Mouse (Mus musculus): ENCODE data around the gene Clcn6. TPM values are rescaled to one million over a fixed set of nuclear protein-coding genes. Genes with fewer than 3 reads are reported as not detected.

Clcn6 gene
- total and polyA plus RNA-seq, 2 experiments from 2014 or later, result 26.5 to 64.9 TPM

DNA sequence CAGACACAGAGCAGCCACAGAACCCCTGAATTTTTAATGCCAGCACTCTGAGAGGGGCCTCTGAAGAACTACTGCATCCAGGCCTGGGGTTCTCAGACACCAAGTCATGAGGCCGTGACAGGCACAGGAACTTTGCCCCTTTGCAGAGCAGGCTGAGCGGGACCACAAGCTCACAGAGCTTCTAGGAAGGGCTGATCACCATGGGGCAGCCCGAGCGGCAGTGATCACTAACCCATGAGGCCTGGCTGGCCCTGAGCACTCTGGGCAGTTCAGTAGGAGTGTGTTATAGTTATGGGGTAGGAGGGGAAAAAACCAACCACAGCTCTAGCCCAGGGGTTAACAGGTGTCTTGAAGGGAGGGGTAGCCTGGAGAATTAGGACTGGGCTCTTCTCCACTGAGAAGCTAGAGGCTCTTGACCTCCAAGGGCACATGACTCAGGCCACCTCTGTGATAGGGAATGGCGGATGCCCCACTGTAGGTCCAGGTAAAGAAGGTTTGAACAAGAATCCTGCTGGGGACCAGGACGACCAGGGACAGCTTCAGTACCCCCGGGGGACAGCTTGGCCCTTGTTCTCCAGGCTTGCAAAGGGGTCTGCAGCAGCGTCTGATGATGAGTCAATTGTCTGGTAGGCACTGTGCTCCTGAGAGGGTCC lies 41.4 kb upstream of the Clcn6 start:
- no peaks in the 10 kb centered on the region for H3K9me3 ChIP-seq (ENCODE audit: low read length)
- TF ChIP-seq CTCF (IDR thresholded peaks at IDR 0.05), result no peak

GRCm38 (mm10) chr4:148079212-148079611 lies 40.6 kb upstream of the Clcn6 start:
- no peaks in the 10 kb centered on the region for H3K36me3 ChIP-seq (ENCODE audit: insufficient read depth, low read length)
- no peak overlapping the region for H3K4me2 ChIP-seq (ENCODE audit: low read depth, low read length, poor library complexity, severe bottlenecking)
- 68% methylated on average over 6 of the region's 6 CpGs for WGBS
- no peak for DNase-seq (ENCODE audit: low spot score)
- H3K4me3 ChIP-seq (ENCODE audit: low read depth, low read length), result no peak overlapping the region
- H3K9me3 ChIP-seq (ENCODE audit: low read length), result no peaks in the 10 kb centered on the region
- ATAC-seq (ENCODE audit: low FRiP score), result no peak
- H3K27me3 ChIP-seq (ENCODE audit: insufficient read depth, low read length), result no peaks in the 10 kb centered on the region
- H3K27ac ChIP-seq (ENCODE audit: low read depth, low read length), result no peak overlapping the region
- H3K9ac ChIP-seq (replicated peaks; ENCODE audit: low read length, poor library complexity, severe bottlenecking), result no peak overlapping the region
- no peaks in the 10 kb centered on the region for H3K4me1 ChIP-seq (ENCODE audit: insufficient read depth, low read length)
- TF ChIP-seq CTCF (IDR thresholded peaks at IDR 0.05), result peak; percentile 60

More for the DNA sequence above, 41.4 kb upstream of the Clcn6 start:
- Histone ChIP-seq H3K4me1 (ENCODE audit: insufficient read depth, low read length) (no peaks in the 10 kb centered on the region), H3K27me3 (ENCODE audit: insufficient read depth, low read length) (no peaks in the 10 kb centered on the region), H3K4me2 (ENCODE audit: low read depth, low read length, poor library complexity, severe bottlenecking) (no peak overlapping the region), H3K9ac (replicated peaks; ENCODE audit: low read length, poor library complexity, severe bottlenecking) (no peak overlapping the region), H3K27ac (ENCODE audit: low read depth, low read length) (no peak overlapping the region), H3K36me3 (ENCODE audit: insufficient read depth, low read length) (no peaks in the 10 kb centered on the region), H3K4me3 (ENCODE audit: low read depth, low read length) (no peak overlapping the region)
- DNase-seq (ENCODE audit: low spot score) (no peak), ATAC-seq (ENCODE audit: low FRiP score) (no peak)
- 88% methylated on average over 8 of the region's 8 CpGs for WGBS

GRCm38 (mm10) chr4:148075881-148076280 lies 37.3 kb upstream of the Clcn6 start:
- H3K27ac ChIP-seq (ENCODE audit: low read depth, low read length), result no peak overlapping the region
- ATAC-seq (ENCODE audit: low FRiP score) (no peak), DNase-seq (ENCODE audit: low spot score) (no peak)
- H3K4me3 ChIP-seq (ENCODE audit: low read depth, low read length), result no peak overlapping the region
- 92% methylated on average over 6 of the region's 6 CpGs for WGBS
- TF ChIP-seq CTCF (IDR thresholded peaks at IDR 0.05), result no peak
- H3K9ac ChIP-seq (replicated peaks; ENCODE audit: low read length, poor library complexity, severe bottlenecking), result no peak overlapping the region
- no peaks in the 10 kb centered on the region for H3K27me3 ChIP-seq (ENCODE audit: insufficient read depth, low read length)
- H3K4me2 ChIP-seq (ENCODE audit: low read depth, low read length, poor library complexity, severe bottlenecking), result no peak overlapping the region
- no peaks in the 10 kb centered on the region for H3K36me3 ChIP-seq (ENCODE audit: insufficient read depth, low read length)
- no peaks in the 10 kb centered on the region for H3K9me3 ChIP-seq (ENCODE audit: low read length)
- no peaks in the 10 kb centered on the region for H3K4me1 ChIP-seq (ENCODE audit: insufficient read depth, low read length)

GRCm38 (mm10) chr4:148075259-148075658 lies 36.6 kb upstream of the Clcn6 start:
- 44% methylated on average over 21 of the region's 21 CpGs for WGBS
- H3K27me3 ChIP-seq (ENCODE audit: insufficient read depth, low read length), result no peaks in the 10 kb centered on the region
- no peaks in the 10 kb centered on the region for H3K4me1 ChIP-seq (ENCODE audit: insufficient read depth, low read length)
- no peak overlapping the region for H3K9ac ChIP-seq (replicated peaks; ENCODE audit: low read length, poor library complexity, severe bottlenecking)
- no peak for TF ChIP-seq CTCF (IDR thresholded peaks at IDR 0.05)
- DNase-seq (ENCODE audit: low spot score) (peak; percentile 76), ATAC-seq (ENCODE audit: low FRiP score) (no peak)
- H3K36me3 ChIP-seq (ENCODE audit: insufficient read depth, low read length), result no peaks in the 10 kb centered on the region
- H3K4me2 ChIP-seq (ENCODE audit: low read depth, low read length, poor library complexity, severe bottlenecking), result peak overlapping the region; percentile 46
- H3K27ac ChIP-seq (ENCODE audit: low read depth, low read length), result no peak overlapping the region
- peak overlapping the region; percentile 23; the same call in 1 of the 2 replicates for H3K4me3 ChIP-seq (ENCODE audit: low read depth, low read length)
- H3K9me3 ChIP-seq (ENCODE audit: low read length), result no peaks in the 10 kb centered on the region

DNA sequence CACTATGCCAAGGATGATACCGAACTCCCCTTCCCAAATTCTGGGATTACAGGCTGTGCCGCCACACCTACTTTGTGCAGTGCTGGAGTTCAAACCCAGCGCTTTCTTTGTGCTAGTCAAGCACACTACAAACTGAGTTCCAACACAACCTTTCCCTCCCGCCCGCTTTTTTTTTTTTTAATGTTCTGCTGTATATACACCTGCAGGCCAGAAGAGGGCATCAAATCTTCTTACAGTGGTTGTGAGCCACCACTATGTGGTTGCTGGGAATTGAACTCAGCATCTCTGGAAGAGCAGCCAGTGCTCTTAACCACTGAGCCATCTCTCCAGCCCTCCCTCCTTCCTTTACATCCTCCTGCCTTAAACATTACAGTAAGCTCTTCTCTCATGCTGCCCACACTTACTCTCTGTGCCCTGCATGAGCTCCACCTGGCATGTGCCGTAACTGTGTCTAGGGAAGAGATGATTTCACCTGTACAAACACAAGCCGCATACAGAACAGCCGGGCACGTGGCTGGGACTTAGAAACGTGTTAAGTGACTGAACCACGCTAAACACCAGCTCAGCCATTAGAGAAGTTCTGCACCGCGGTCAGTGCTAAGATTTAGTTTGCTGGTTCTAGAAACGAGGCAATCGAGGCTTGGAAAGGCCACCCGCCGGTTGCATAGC lies 36.0 kb upstream of the Clcn6 start:
- Histone ChIP-seq H3K9me3 (ENCODE audit: low read length) (no peaks in the 10 kb centered on the region), H3K4me3 (ENCODE audit: low read depth, low read length) (peak overlapping the region; percentile 23; the same call in 1 of the 2 replicates), H3K27ac (ENCODE audit: low read depth, low read length) (no peak overlapping the region), H3K9ac (replicated peaks; ENCODE audit: low read length, poor library complexity, severe bottlenecking) (no peak overlapping the region), H3K27me3 (ENCODE audit: insufficient read depth, low read length) (no peaks in the 10 kb centered on the region), H3K4me1 (ENCODE audit: insufficient read depth, low read length) (no peaks in the 10 kb centered on the region), H3K36me3 (ENCODE audit: insufficient read depth, low read length) (no peaks in the 10 kb centered on the region), H3K4me2 (ENCODE audit: low read depth, low read length, poor library complexity, severe bottlenecking) (peak overlapping the region; percentile 46)
- WGBS, result 45% methylated on average over 17 of the region's 17 CpGs
- ATAC-seq (ENCODE audit: low FRiP score), result no peak
- peak; percentile 28 for DNase-seq (ENCODE audit: low spot score)
- peak; percentile 68 for TF ChIP-seq CTCF (IDR thresholded peaks at IDR 0.05)

DNA sequence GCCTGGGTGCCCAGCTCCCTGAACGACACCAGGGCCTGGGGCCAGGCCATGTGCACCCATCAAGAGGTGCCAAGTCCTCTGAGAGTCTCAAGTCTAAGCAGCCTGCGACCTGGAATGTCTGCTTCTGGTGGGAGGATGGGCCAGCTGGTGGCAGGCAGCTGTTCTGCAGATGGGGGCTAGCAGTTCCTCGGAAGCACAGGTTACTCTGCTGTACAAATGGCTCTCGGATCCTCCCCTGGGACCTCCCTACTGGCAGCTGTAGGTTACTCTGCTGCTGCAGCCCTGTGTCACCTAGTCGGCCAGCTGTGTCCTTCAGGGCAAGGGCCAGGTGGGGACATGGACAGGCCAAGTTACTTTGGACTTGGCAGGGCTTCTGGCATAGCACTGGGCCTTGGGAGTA lies 32.9 kb upstream of the Clcn6 start:
- Histone ChIP-seq H3K36me3 (ENCODE audit: insufficient read depth, low read length) (no peaks in the 10 kb centered on the region), H3K4me3 (ENCODE audit: low read depth, low read length) (no peak overlapping the region), H3K27me3 (ENCODE audit: insufficient read depth, low read length) (no peaks in the 10 kb centered on the region), H3K4me1 (ENCODE audit: insufficient read depth, low read length) (no peaks in the 10 kb centered on the region), H3K9me3 (ENCODE audit: low read length) (no peaks in the 10 kb centered on the region), H3K4me2 (ENCODE audit: low read depth, low read length, poor library complexity, severe bottlenecking) (no peak overlapping the region), H3K9ac (replicated peaks; ENCODE audit: low read length, poor library complexity, severe bottlenecking) (no peak overlapping the region), H3K27ac (ENCODE audit: low read depth, low read length) (no peak overlapping the region)
- 66% methylated on average over 5 of the region's 5 CpGs for WGBS
- no peak for TF ChIP-seq CTCF (IDR thresholded peaks at IDR 0.05)
- no peak for DNase-seq (ENCODE audit: low spot score)
- ATAC-seq (ENCODE audit: low FRiP score), result no peak
